Mouse (Mus musculus) E14TG2a.4 (cell line): ENCODE results near the gene Slc2a3.

Experiments
- H3K27me3 ChIP-seq: 2 replicates; pipeline ENCODE4 v1.6.1; 2014; ENCODE audit warnings: low read length, control low read depth; ENCODE audit not compliant: insufficient read depth
- H3K36me3 ChIP-seq: 2 replicates; pipeline ENCODE4 v1.6.1; 2014; ENCODE audit warnings: low read length, control low read depth; ENCODE audit not compliant: insufficient read depth
- H3K4me1 ChIP-seq: replicated peaks from 2 replicates; pipeline ENCODE4 v1.6.1; 2014; ENCODE audit warnings: low read depth, low read length, control low read depth
- H3K4me3 ChIP-seq: replicated peaks from 2 replicates; pipeline ENCODE4 v1.5.1; 2014; ENCODE audit warnings: mild to moderate bottlenecking, low read length
- H3K9me3 ChIP-seq: 2 replicates; pipeline ENCODE4 v1.6.1; 2014; ENCODE audit warnings: low read length, control low read depth
- CTCF ChIP-seq: conservative IDR thresholded peaks from 2 replicates; pipeline ENCODE4 v1.5.1; 2014; ENCODE audit warnings: low read length
- NANOG ChIP-seq: IDR thresholded peaks from 2 replicates; pipeline ENCODE4 v1.6.1; 2014; ENCODE audit warnings: borderline replicate concordance, low read length, mixed read lengths
- POU5F1 ChIP-seq: IDR thresholded peaks from 2 replicates; pipeline ENCODE4 v1.6.1; 2014; ENCODE audit warnings: low read length, borderline replicate concordance

Gene Slc2a3

GRCm38 (mm10) chr6:122784866-122785265 is 16.6 kb downstream of the Slc2a3 start:
- no peaks in the 10 kb centered on the region for H3K36me3 ChIP-seq
- H3K4me1 ChIP-seq, result peaks cover 85% of the 10 kb centered on the region
- H3K4me3 ChIP-seq, result no peak overlapping the region
- TF ChIP-seq CTCF (peak; percentile 73), POU5F1 (no peak)
- H3K27me3 ChIP-seq, result no peaks in the 10 kb centered on the region
- no peaks in the 10 kb centered on the region for H3K9me3 ChIP-seq

GRCm38 (mm10) chr6:122782164-122782563 is 19.3 kb downstream of the Slc2a3 start:
- H3K4me1 ChIP-seq, result peaks cover 81% of the 10 kb centered on the region
- no peaks in the 10 kb centered on the region for H3K9me3 ChIP-seq
- no peaks in the 10 kb centered on the region for H3K36me3 ChIP-seq
- no peak overlapping the region for H3K4me3 ChIP-seq
- no peak for TF ChIP-seq POU5F1
- no peak for TF ChIP-seq CTCF
- no peak for TF ChIP-seq NANOG
- H3K27me3 ChIP-seq, result no peaks in the 10 kb centered on the region

GRCm38 (mm10) chr6:122781167-122781566 is 20.3 kb downstream of the Slc2a3 start:
- peak overlapping the region; percentile 37; the same call in 1 of the 2 replicates for H3K4me3 ChIP-seq
- no peaks in the 10 kb centered on the region for H3K27me3 ChIP-seq
- no peaks in the 10 kb centered on the region for H3K36me3 ChIP-seq
- no peaks in the 10 kb centered on the region for H3K9me3 ChIP-seq
- TF ChIP-seq NANOG, result no peak
- TF ChIP-seq POU5F1, result no peak
- no peak for TF ChIP-seq CTCF
- H3K4me1 ChIP-seq, result peaks cover 81% of the 10 kb centered on the region

- Histone ChIP-seq H3K9me3 (no peaks in the 10 kb centered on the region), H3K4me1 (peaks cover 74% of the 10 kb centered on the region), H3K4me3 (no peak overlapping the region), H3K27me3 (no peaks in the 10 kb centered on the region), H3K36me3 (no peaks in the 10 kb centered on the region)
- no peak for TF ChIP-seq NANOG
- TF ChIP-seq CTCF, result no peak
- TF ChIP-seq POU5F1, result no peak
Measured at GRCm38 (mm10) chr6:122779916-122780315, 21.5 kb downstream of the Slc2a3 start.

- no peaks in the 10 kb centered on the region for H3K36me3 ChIP-seq
- H3K4me3 ChIP-seq, result no peak overlapping the region
- H3K9me3 ChIP-seq, result no peaks in the 10 kb centered on the region
- no peak for TF ChIP-seq NANOG
- TF ChIP-seq CTCF, result no peak
- no peak for TF ChIP-seq POU5F1
- H3K4me1 ChIP-seq, result peaks cover 72% of the 10 kb centered on the region
- no peaks in the 10 kb centered on the region for H3K27me3 ChIP-seq
Measured at GRCm38 (mm10) chr6:122776040-122776439, 25.4 kb downstream of the Slc2a3 start.

- Histone ChIP-seq H3K4me3 (no peak overlapping the region), H3K9me3 (no peaks in the 10 kb centered on the region), H3K4me1 (peaks cover 72% of the 10 kb centered on the region), H3K36me3 (no peaks in the 10 kb centered on the region), H3K27me3 (no peaks in the 10 kb centered on the region)
- no peak for TF ChIP-seq NANOG
- TF ChIP-seq POU5F1, result no peak
- TF ChIP-seq CTCF, result no peak
Measured at GRCm38 (mm10) chr6:122774345-122774744, 27.1 kb downstream of the Slc2a3 start.

GRCm38 (mm10) chr6:122772701-122773100 is 28.7 kb downstream of the Slc2a3 start:
- Histone ChIP-seq H3K9me3 (no peaks in the 10 kb centered on the region), H3K36me3 (no peaks in the 10 kb centered on the region), H3K4me1 (peaks cover 80% of the 10 kb centered on the region), H3K27me3 (no peaks in the 10 kb centered on the region), H3K4me3 (no peak overlapping the region)
- TF ChIP-seq CTCF (no peak), POU5F1 (no peak), NANOG (no peak)

- TF ChIP-seq POU5F1, result no peak
- no peak for TF ChIP-seq CTCF
- no peak for TF ChIP-seq NANOG
- no peaks in the 10 kb centered on the region for H3K27me3 ChIP-seq
- no peaks in the 10 kb centered on the region for H3K36me3 ChIP-seq
- peak overlapping the region; percentile 41 for H3K4me3 ChIP-seq
- no peaks in the 10 kb centered on the region for H3K9me3 ChIP-seq
- H3K4me1 ChIP-seq, result peaks cover 80% of the 10 kb centered on the region
Measured at GRCm38 (mm10) chr6:122770760-122771315, 30.6 kb downstream of the Slc2a3 start.
